Mouse (Mus musculus) kidney, adult 2 months (tissue): ENCODE data around the gene Nol4l. TPM values are rescaled to one million over a fixed set of nuclear protein-coding genes. Genes with fewer than 3 reads are reported as not detected.
A peak's percentile ranks its signal among the peaks of the same experiment; 100 is the strongest.

Source experiments
- DNase-seq: peaks from one replicate; pipeline ENCODE4 v3.0.0; 2021
- H3K27ac ChIP-seq: fragments of 200-500 bp; 2 replicates; pipeline ENCODE4 v1.5.1; 2012; ENCODE audit warnings: low read depth, low read length, control low read depth, inconsistent platforms; ENCODE audit not compliant: insufficient read depth
- H3K27me3 ChIP-seq: fragments of 200-500 bp; replicated peaks from 2 replicates; pipeline ENCODE4 v1.6.1; 2012; ENCODE audit warnings: mild to moderate bottlenecking, moderate library complexity, low read length, inconsistent platforms; ENCODE audit not compliant: control insufficient read depth, insufficient read depth
- H3K36me3 ChIP-seq: fragments of 200-500 bp; 2 replicates; pipeline ENCODE4 v1.6.1; 2012; ENCODE audit warnings: mild to moderate bottlenecking, moderate library complexity, low read length, inconsistent platforms; ENCODE audit not compliant: control insufficient read depth, insufficient read depth
- H3K4me1 ChIP-seq: fragments of 200-500 bp; 2 replicates; pipeline ENCODE4 v1.6.1; 2011; ENCODE audit warnings: low read length; ENCODE audit not compliant: control insufficient read depth, insufficient read depth
- H3K4me3 ChIP-seq: fragments of 200-500 bp; 2 replicates; pipeline ENCODE4 v1.5.1; 2011; ENCODE audit warnings: mild to moderate bottlenecking, low read depth, low read length, control low read depth; ENCODE audit not compliant: insufficient read depth
- CTCF ChIP-seq: fragments of 200-500 bp; conservative IDR thresholded peaks from 2 replicates; pipeline ENCODE4 v1.5.1; 2011; ENCODE audit warnings: low read depth, mild to moderate bottlenecking, control low read depth, low read length, moderate library complexity, mixed read lengths; ENCODE audit not compliant: insufficient read depth, insufficient read length
- POLR2A ChIP-seq: fragments of 200-500 bp; IDR thresholded peaks from one replicate; pipeline ENCODE4 v1.6.1; 2011; ENCODE audit warnings: low read depth, low read length, control low read depth
- WGBS: fragments of 180-500 bp; shearing (Covaris S2); methylation state at CpG from one replicate; pipeline ENCODE4 v1.1.7; 2018; 5-methylcytosine and 5-hydroxymethylcytosine counted together
- polyA plus RNA-seq: library from polyadenylated mRNA; depleted of rRNA; stranded (reverse); fragments of >200 nt; gene quantifications from 2 replicates; pipeline ENCODE4 v1.2.3, GENCODE M21; 2012

Nol4l gene
- polyA plus RNA-seq, 1 experiment, result 11.9 TPM

DNA sequence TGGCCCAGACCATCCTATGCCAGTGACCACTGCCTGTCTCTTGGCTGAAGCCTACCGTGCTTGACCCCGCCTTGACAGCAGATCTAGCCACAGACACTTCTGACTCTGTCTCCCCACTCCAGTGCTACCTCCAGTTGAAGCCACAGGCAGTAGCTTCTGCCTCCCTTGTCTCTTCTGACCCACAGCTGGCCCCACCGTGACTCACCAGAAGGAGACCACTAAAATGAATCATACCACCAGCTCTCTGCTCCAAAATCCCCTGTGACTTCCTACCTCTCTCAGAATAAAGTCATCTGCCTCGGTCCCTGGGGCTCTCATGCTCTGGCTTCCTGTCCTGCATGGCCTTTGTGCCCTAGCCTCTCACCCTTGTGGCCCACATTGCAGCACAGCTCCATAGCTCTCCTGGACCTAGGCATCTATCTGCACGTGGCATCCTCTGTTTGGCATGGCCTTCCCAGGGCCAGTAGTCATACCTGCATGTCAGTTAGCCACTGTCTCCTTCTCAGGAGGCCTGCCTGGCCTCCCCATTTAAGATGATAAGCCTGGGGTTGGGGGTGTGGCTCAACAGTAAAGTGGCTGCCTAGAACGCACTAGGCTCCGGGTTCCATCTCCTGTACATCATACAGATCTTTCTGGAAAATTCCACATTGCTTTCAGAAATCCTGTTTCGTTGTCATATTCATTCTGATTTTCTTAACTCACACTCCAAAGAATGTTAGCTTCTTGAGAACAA is 13.3 kb upstream of the Nol4l start:
- no peak overlapping the region for H3K4me3 ChIP-seq
- H3K27me3 ChIP-seq, result no peaks in the 10 kb centered on the region
- H3K36me3 ChIP-seq, result no peaks in the 10 kb centered on the region
- no peak overlapping the region for H3K27ac ChIP-seq
- peaks cover 9% of the 10 kb centered on the region; the same call in 1 of the 2 replicates for H3K4me1 ChIP-seq
- no peak for DNase-seq
- 88% methylated on average over 8 of the region's 8 CpGs for WGBS
- TF ChIP-seq POLR2A (no peak), CTCF (no peak)

DNA sequence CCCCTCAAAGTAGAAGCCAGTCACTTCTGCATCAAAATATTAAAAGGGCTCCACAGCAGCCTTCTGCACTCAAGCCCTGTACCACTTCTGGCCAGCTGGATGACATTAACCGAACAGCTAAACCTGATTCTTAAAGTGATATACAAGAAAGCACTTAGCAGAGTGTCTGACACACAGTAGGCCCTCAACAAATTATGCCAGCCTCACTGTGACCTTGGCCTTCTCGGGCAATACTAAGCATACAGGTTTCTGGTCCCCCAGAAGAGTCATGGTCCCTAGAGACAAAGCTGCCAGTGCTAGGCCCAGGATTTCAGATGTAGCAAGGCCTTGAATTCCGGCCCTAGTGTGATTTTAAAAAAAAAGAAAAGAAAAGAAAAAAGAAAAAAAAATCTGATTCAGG is 9.1 kb upstream of the Nol4l start:
- no peak for DNase-seq
- 97% methylated on average over 3 of the region's 3 CpGs for WGBS
- Histone ChIP-seq H3K36me3 (no peaks in the 10 kb centered on the region), H3K27ac (no peak overlapping the region), H3K4me1 (no peaks in the 10 kb centered on the region), H3K4me3 (no peak overlapping the region), H3K27me3 (no peaks in the 10 kb centered on the region)
- TF ChIP-seq POLR2A, result no peak
- no peak for TF ChIP-seq CTCF

DNA sequence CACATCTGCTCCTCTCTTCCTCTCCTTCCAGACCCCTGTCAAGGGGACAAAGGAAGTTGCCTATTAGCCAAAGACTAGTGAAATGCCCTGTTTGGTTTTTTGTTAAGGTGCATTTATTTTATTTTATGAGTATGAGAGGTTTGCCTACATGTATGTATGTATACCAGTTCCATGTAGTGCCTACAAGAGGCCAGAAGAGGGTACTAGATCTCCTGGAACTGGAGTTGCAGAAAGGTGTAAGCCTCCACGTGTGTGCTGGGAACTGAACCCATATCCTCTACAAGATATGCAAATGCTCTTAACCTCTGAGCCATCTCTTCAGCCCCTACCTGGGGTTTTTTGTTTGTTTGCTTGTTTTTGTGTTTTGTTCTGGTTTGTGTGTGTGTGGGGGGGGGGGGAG is 4.2 kb upstream of the Nol4l start:
- no peaks in the 10 kb centered on the region for H3K36me3 ChIP-seq
- DNase-seq, result no peak
- WGBS, result 90% methylated on average over 1 of the region's 1 CpGs
- no peaks in the 10 kb centered on the region for H3K4me1 ChIP-seq
- no peak overlapping the region for H3K4me3 ChIP-seq
- TF ChIP-seq CTCF, result no peak
- no peak for TF ChIP-seq POLR2A
- no peaks in the 10 kb centered on the region for H3K27me3 ChIP-seq
- no peak overlapping the region for H3K27ac ChIP-seq

DNA sequence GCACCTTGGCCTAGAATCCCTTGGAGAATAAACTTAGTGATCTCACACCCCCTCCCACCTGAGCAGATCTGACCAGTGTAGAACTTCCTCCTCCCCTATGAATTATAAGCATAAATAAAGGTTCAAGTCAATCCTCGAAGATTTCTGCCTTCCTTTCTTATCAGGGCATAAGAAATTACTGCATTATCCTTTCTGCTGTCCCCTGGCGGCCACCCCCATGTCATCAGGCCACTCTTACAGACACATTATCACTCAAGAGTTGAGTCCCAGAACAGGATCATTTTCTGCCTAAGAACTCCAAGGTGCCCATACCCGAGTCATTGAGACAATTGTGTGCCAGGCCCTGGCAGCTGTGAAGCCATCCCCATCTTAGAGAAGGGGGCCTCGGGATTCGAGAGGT is 1.2 kb upstream of the Nol4l start:
- Histone ChIP-seq H3K36me3 (no peaks in the 10 kb centered on the region), H3K4me1 (no peaks in the 10 kb centered on the region), H3K27ac (no peak overlapping the region), H3K27me3 (0 out of 2 replicates have a peak, but pooled peaks cover 2% of the 10 kb centered on the region), H3K4me3 (no peak overlapping the region)
- no peak for DNase-seq
- 82% methylated on average over 5 of the region's 5 CpGs for WGBS
- TF ChIP-seq POLR2A (no peak), CTCF (no peak)

DNA sequence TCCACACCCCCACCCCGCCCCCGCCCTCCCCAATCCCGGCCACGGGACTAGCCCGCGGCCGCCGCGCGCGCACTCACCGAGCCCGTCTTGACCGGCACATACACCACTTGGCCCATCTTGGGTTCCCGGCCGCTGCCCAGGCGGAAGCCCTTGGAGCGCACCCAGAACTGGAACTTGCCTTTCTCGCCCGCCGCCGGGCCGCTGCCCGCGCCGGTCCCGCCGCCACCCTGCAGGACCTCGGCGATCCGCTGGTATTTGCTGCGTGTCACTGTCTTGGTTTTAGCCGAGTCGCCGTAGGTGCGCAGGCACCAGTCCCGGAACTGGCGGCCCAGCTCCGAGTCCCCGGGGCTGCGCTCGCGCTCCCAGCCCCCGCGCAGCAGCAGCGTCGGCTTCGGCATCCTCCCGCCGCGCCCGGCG is 398 bp downstream of the Nol4l start:
- no peaks in the 10 kb centered on the region for H3K36me3 ChIP-seq
- H3K27ac ChIP-seq, result no peak overlapping the region
- no peaks in the 10 kb centered on the region for H3K4me1 ChIP-seq
- peak overlapping the region; percentile 50 for H3K4me3 ChIP-seq
- DNase-seq, result peak; percentile 69
- 0 out of 2 replicates have a peak, but pooled peaks cover 2% of the 10 kb centered on the region for H3K27me3 ChIP-seq
- TF ChIP-seq CTCF, result no peak
- TF ChIP-seq POLR2A, result no peak
- 2% methylated on average over 52 of the region's 53 CpGs for WGBS

DNA sequence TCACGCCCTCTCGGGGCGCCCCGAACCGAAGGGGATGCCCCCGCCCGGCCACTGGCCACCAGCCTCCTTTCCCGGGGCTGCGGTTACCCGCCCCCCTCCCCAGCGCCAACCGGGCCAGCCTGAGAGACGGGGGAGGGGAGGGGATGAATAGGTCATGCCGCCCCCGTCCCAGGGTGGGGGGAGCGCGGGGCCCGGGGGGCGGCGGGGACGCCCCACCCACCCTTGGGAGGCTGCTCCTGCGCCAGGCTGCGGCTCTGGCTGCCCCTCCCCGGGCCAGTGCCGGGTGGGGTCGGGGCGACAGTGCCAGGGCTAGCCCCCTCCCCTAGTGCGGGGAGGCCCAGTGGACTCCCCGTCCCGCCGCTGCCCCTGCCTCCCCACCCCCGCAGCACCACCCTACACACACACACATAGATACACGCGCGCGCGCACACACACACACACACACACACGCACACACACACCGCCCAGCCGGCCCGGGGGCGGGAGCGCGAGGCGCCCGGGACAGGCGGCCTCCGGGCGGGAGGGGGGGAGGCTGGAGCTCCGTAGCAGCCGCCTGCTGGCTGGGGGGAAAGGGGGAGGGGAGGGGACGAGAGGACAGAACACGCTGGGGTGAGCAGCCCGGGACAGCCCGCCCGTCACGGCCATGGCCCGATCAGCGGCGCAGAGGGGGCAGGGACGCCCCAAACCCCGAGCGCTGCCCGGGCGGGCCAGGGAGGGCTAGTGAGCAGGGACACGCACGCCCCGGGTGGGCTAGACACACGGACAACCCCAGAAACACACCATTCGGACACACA is 1.0 kb downstream of the Nol4l start:
- H3K4me3 ChIP-seq, result peak overlapping the region; percentile 50
- WGBS, result 2% methylated on average over 49 of the region's 70 CpGs
- no peaks in the 10 kb centered on the region for H3K4me1 ChIP-seq
- DNase-seq, result no peak
- H3K36me3 ChIP-seq, result no peaks in the 10 kb centered on the region
- H3K27me3 ChIP-seq, result 0 out of 2 replicates have a peak, but pooled peaks cover 2% of the 10 kb centered on the region
- no peak for TF ChIP-seq POLR2A
- TF ChIP-seq CTCF, result no peak
- H3K27ac ChIP-seq, result no peak overlapping the region
